Mouse (Mus musculus): Measurements from ENCODE around the gene Mybph. TPM values are rescaled to one million over a fixed set of nuclear protein-coding genes. Genes with fewer than 3 reads are reported as not detected.

Gene Mybph
- polyA plus RNA-seq, 1 experiment from 2014 or later = 2.9 TPM

DNA sequence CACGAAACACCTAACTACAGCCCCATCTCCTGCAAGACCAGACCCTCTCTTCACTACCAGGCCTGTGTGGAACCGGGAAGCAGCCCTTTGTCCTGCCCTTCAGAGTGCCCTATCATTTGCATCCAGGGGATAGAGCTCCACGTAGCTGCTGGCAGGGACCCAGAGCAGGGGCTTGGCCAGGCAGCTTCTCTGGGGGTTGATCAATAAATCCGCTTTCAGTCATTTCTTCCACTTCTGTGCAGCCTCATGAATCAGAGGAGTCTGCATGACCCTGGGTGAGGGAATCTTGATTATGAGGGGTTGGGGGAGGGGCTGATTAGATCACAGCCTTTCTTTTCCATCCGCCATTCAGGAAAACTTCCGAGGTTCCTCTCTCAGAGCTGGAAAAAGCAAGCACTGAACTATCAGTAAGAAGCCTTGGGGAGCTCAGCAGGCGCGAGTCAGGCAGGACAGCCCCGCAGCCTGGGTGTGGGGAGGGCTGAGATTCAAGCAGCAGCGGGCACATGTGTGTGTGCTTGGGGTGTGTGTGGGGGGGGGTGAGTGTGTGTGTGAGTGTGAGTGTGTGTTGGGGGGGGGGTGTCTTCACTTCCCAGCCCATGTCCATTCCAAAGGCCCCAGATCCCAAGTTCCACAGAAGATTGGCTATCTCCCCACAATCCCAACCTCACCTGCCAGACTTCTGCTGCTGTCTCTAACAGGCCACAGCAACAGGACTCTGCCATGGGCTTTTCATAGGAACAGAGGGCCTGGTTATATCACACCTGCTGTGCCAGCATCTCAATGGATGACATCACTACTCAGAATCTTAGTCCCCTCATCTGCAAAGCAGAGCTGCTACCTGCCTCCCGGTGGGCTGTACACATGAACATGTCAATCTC is 22.7 kb downstream of the Mybph start:
- ATAC-seq (ENCODE audit: low read depth) = peak; percentile 36; the same call in 1 of the 2 replicates
- Histone ChIP-seq H3K4me3 (no peak overlapping the region), H3K9me3 (no peaks in the 10 kb centered on the region), H3K4me2 (0 out of 2 replicates have a peak overlapping the region, but pooled peaks have one; percentile 1), H3K9ac (peak overlapping the region; percentile 12; the same call in 1 of the 2 replicates), H3K4me1 (replicated peaks) (peaks cover 12% of the 10 kb centered on the region), H3K27me3 (no peaks in the 10 kb centered on the region), H3K27ac (replicated peaks) (peak overlapping the region; percentile 46), H3K36me3 (no peaks in the 10 kb centered on the region)
- WGBS = 20% methylated on average over 11 of the region's 11 CpGs

DNA sequence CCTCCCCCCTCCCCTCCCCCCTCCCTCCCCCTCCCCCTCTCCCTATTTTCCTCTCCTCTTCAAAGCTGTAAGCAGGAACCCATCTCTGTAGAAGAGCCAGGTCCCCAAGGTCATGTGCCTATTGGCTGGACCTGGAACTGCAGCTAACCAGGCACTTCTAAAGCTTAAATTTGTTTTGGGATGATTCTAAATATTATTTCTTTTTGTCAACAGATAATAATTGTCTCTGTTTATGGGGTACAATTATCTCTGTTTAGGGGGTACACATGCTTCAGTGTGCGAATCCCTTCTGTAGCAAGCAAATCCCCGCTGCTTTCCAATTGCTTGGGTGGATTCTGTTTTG is 23.4 kb downstream of the Mybph start:
- no peaks in the 10 kb centered on the region for H3K27me3 ChIP-seq
- no peak overlapping the region for H3K4me2 ChIP-seq
- H3K27ac ChIP-seq (replicated peaks) = no peak overlapping the region
- no peaks in the 10 kb centered on the region for H3K36me3 ChIP-seq
- no peak for ATAC-seq (ENCODE audit: low read depth)
- H3K4me3 ChIP-seq = no peak overlapping the region
- H3K9me3 ChIP-seq = no peaks in the 10 kb centered on the region
- H3K9ac ChIP-seq = no peak overlapping the region
- H3K4me1 ChIP-seq (replicated peaks) = peaks cover 12% of the 10 kb centered on the region
- 81% methylated on average over 2 of the region's 2 CpGs for WGBS

DNA sequence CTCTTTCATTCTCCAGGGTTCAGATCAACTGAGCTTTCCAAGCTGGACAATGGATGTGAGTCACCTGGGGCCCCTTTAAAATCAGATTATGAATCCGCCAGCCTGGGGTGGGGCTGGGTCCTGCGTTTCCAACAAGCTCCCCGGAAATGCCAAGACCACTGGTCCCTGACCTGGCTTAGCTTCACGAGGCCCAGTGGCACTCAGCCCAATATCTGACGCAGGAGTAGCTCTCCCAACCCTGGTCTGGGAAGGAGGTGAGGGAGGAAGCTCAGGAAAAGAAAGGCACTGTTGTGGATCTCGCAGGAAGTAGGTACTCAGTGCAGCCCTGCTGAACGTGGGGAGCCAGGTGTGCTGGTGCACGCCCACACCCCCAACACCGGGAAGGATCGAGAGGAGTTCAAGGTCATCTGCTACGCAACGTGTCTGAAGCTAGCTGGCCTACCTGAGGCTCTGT is 23.8 kb downstream of the Mybph start:
- ATAC-seq (ENCODE audit: low read depth) = no peak
- Histone ChIP-seq H3K4me1 (replicated peaks) (peaks cover 12% of the 10 kb centered on the region), H3K9ac (no peak overlapping the region), H3K9me3 (no peaks in the 10 kb centered on the region), H3K27ac (replicated peaks) (no peak overlapping the region), H3K4me3 (no peak overlapping the region), H3K27me3 (no peaks in the 10 kb centered on the region), H3K4me2 (no peak overlapping the region), H3K36me3 (no peaks in the 10 kb centered on the region)
- WGBS = 75% methylated on average over 12 of the region's 12 CpGs

DNA sequence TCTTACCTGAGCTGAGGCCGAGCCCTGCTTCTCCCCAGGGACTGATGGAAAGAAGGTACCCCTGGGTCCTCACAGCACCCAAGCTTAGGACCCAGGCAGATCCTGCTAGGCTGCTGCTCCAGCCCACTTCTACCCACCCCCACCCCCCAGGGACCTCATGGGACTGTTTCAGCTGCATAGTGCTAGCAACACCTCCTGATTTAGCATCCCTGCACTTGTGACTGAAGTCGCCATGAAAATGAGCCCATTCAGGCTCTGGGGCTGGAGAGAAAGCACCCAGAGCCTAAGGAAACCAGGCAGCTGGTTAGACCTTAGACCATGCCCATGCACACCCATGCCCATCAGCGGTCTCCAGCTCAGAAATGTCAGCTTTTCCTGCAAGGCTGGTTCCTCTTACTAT is 24.7 kb downstream of the Mybph start:
- Histone ChIP-seq H3K9ac (no peak overlapping the region), H3K36me3 (no peaks in the 10 kb centered on the region), H3K9me3 (no peaks in the 10 kb centered on the region), H3K27me3 (no peaks in the 10 kb centered on the region), H3K4me2 (no peak overlapping the region), H3K27ac (replicated peaks) (no peak overlapping the region), H3K4me3 (no peak overlapping the region), H3K4me1 (replicated peaks) (peaks cover 12% of the 10 kb centered on the region)
- no peak for ATAC-seq (ENCODE audit: low read depth)
- WGBS = 84% methylated on average over 3 of the region's 3 CpGs

DNA sequence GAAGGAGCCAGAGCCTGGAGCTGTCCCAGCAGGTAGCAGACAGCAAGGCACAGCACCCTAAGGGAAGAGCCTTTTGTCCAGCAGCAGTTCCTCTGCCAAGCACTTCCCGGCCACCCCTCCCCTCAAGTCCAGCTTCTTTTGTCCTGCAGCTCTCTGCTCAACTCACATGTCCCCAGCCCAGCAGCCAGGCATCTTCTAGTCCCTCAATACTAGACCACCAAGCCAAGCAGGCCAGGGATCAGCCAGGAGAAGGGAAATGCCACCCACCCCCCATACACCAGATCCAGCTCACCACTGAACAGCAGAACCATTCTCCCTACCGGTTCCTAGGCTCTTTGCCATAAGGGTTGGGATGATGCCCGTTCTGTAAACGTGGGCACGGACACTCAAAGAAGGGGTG is 26.4 kb downstream of the Mybph start:
- Histone ChIP-seq H3K9ac (no peak overlapping the region), H3K27me3 (no peaks in the 10 kb centered on the region; the same call in 1 of the 2 replicates), H3K36me3 (no peaks in the 10 kb centered on the region), H3K27ac (replicated peaks) (no peak overlapping the region), H3K4me2 (no peak overlapping the region), H3K4me1 (replicated peaks) (peaks cover 12% of the 10 kb centered on the region), H3K9me3 (no peaks in the 10 kb centered on the region), H3K4me3 (no peak overlapping the region)
- WGBS = 78% methylated on average over 5 of the region's 5 CpGs
- no peak for ATAC-seq (ENCODE audit: low read depth)

DNA sequence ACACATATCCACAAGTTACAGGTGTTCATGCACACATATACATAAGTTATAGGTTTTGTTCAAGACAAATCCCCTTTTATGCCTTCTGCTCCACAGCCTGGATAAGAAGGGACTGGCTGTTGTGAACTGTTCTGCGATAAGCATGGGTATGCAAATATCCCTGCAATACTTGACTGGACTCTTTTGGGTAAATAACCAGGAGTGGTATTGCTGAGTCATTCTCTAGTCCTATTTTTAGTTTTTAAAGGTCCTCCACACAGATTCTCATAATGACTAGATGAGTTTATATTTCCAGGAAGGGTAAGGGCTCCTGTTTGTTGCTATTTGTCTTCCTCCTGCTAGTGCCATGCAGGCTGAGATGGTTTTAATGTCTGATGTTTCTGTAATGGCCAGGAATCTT is 27.9 kb downstream of the Mybph start:
- H3K9me3 ChIP-seq = no peaks in the 10 kb centered on the region
- no peak overlapping the region for H3K9ac ChIP-seq
- H3K4me2 ChIP-seq = no peak overlapping the region
- H3K36me3 ChIP-seq = no peaks in the 10 kb centered on the region
- 88% methylated on average over 1 of the region's 1 CpGs for WGBS
- H3K27ac ChIP-seq (replicated peaks) = no peak overlapping the region
- no peaks in the 10 kb centered on the region; the same call in 1 of the 2 replicates for H3K27me3 ChIP-seq
- ATAC-seq (ENCODE audit: low read depth) = no peak
- H3K4me3 ChIP-seq = no peak overlapping the region
- peaks cover 2% of the 10 kb centered on the region for H3K4me1 ChIP-seq (replicated peaks)

DNA sequence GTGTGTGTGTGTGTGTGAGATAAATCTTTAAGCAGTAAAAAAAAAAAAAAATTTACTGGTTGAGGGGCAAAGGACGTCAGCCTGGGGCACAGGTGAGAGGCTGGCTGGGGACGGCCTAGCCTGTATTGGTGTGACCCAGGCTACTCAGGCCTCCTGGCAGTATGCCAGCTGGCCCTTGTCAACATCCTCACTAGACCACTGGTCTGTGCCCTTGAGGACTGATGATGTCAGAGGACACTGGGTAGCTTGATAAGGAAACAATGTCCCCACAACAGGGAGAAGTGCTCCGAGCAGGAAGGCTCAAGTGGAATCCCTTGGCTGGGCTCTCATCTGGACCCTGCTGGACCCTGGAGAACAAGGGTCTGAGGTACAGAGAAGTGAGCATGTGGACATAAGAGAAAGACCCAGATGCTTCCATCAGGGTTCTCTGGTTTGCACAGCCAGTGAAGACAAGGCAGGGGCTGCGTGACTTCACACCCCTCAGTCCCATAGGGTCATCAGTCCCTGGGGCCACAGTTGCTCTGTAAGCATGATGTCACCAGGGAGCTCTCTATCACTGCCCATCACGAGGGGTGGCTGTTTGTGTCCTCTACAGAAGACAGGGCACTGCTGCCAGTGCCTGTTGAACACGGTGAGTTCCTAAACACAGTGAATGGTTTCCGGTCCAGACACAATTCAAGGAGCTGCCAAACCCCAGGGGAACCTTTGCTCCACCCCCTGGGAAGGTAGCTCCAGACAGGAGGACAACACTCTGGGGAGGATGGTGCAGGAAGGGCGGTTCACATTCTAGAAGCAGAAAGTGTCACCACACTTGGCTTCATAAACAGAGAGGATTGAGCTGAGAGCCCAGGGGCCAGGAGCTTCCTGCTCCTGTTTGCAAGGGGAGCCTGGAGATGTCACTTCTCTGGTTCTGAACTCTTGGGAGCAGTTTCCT is 29.1 kb downstream of the Mybph start:
- ATAC-seq (ENCODE audit: low read depth) = no peak
- 62% methylated on average over 8 of the region's 8 CpGs for WGBS
- H3K9me3 ChIP-seq = no peaks in the 10 kb centered on the region

DNA sequence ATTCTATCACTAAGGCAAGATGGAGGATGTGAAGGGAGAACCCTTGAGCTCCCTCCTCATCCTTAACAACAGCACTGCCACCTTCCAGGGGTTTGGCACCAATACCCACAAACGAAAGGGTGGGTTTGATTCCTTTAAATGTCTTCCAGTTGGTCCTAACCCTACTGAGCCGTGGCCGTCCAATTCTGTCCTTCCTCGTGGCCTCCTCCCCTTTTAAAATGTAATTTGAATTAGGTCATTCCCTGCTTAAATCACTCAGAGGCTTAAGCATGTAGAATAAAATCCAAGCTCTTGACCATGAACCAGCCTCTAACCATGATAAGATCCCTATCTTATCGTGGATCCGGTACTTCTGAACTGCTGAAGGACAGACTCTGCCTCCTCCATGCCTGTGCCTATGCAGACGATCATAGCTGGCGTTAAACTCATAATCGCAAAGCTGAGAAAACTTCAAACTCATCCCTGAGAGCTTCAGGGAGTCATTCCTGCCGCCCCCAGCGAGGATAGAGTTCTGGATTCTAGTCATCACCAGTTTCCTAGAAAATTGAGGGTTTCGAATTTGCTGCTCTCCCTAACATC is 31.5 kb downstream of the Mybph start:
- H3K27ac ChIP-seq (replicated peaks) = no peak overlapping the region
- H3K9ac ChIP-seq = no peak overlapping the region
- no peak overlapping the region for H3K4me2 ChIP-seq
- no peak overlapping the region for H3K4me3 ChIP-seq
- no peaks in the 10 kb centered on the region for H3K36me3 ChIP-seq
- no peaks in the 10 kb centered on the region for H3K9me3 ChIP-seq
- 88% methylated on average over 12 of the region's 12 CpGs for WGBS
- H3K27me3 ChIP-seq = no peaks in the 10 kb centered on the region; the same call in 1 of the 2 replicates
- ATAC-seq (ENCODE audit: low read depth) = no peak
- no peaks in the 10 kb centered on the region for H3K4me1 ChIP-seq (replicated peaks)

More for the DNA sequence above, 29.1 kb downstream of the Mybph start:
- Histone ChIP-seq H3K36me3 (no peaks in the 10 kb centered on the region), H3K4me2 (no peak overlapping the region), H3K27me3 (no peaks in the 10 kb centered on the region; the same call in 1 of the 2 replicates), H3K9ac (no peak overlapping the region), H3K4me3 (no peak overlapping the region), H3K4me1 (replicated peaks) (no peaks in the 10 kb centered on the region), H3K27ac (replicated peaks) (no peak overlapping the region)

DNA sequence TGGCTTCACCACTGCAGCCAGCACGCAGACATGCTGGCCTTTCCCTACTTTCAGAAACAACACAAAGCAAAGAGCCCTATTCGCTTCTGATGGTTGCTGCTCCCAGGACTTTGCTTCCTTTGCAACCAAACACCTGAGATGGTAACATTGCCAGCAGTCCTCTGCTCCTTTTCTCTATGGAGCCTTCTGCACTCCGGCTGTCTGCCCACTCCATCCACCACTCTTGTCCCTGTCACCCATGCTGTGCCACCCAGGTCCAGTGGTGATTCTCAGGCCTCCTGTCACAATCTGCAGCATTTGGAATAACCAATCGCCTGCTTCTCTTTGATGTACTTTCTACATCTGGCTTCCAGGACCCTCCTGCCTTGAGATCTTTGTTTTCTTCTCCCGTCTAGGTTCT is 32.1 kb downstream of the Mybph start:
- no peak for ATAC-seq (ENCODE audit: low read depth)
- no peak overlapping the region for H3K4me2 ChIP-seq
- WGBS = 93% methylated on average over 5 of the region's 5 CpGs
- H3K4me3 ChIP-seq = no peak overlapping the region
- no peaks in the 10 kb centered on the region for H3K36me3 ChIP-seq
- no peaks in the 10 kb centered on the region for H3K4me1 ChIP-seq (replicated peaks)
- no peaks in the 10 kb centered on the region; the same call in 1 of the 2 replicates for H3K27me3 ChIP-seq
- H3K9ac ChIP-seq = no peak overlapping the region
- H3K27ac ChIP-seq (replicated peaks) = no peak overlapping the region
- no peaks in the 10 kb centered on the region for H3K9me3 ChIP-seq

DNA sequence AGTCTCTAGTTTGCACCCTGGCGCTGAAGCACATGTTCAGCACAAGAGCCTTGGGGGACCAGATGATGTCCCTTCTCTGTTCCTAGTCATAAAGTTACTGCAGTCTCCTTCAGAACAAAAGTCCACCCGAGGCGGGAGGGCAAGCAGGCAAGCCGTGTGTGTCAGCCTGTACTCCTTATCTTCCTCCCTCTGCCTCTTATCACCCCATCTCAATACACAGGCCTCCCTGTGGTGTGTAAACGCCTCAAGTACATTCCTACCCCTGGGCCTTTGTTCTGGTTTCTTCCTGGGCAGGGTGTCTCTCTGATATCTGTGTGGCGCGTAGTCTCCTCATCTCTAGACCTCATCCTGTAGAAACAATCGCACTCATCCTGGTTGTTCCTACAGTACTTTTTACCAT is 33.5 kb downstream of the Mybph start:
- 76% methylated on average over 8 of the region's 8 CpGs for WGBS
- H3K36me3 ChIP-seq = no peaks in the 10 kb centered on the region
- no peaks in the 10 kb centered on the region; the same call in 1 of the 2 replicates for H3K4me1 ChIP-seq (replicated peaks)
- no peak for ATAC-seq (ENCODE audit: low read depth)
- no peak overlapping the region for H3K9ac ChIP-seq
- no peak overlapping the region for H3K27ac ChIP-seq (replicated peaks)
- H3K4me3 ChIP-seq = no peak overlapping the region
- H3K27me3 ChIP-seq = no peaks in the 10 kb centered on the region; the same call in 1 of the 2 replicates
- H3K4me2 ChIP-seq = no peak overlapping the region
- H3K9me3 ChIP-seq = no peaks in the 10 kb centered on the region

DNA sequence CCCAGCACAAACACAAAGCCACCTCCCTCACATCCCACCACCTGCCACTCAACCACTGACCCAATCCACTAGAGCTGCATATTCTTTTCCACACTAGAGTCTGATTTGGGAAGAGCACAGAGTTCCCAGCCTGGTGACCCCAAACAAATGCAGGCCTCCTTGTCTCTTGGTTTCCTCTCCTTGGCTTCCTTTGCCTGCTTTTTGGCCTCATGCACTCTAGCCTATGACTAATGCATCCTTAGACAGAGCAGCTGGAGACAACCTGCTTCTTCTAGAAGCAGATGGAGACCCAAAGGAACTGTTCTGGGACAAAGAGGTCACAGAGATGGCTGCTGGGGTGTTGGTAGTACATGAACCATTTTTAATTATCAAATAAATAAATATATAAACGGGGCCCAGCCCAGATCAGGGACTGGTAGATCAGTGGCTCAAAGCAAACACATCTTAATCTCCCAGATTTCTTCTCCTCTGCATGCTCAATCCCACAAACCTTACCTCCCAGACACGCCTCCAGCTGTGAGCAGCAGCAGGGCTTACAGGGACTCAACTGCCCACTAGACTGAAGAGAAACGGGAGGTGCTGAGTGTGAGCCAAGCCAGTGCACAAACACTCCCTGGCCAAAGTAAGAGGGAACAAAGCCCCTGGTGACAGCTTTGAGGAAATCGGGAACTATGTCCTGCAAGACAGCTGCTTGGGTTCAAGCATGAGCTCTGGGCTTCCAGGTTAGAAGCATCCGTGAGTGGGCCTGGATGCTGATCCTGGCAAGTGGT is 36.7 kb downstream of the Mybph start:
- no peaks in the 10 kb centered on the region for H3K36me3 ChIP-seq
- no peak for ATAC-seq (ENCODE audit: low read depth)
- H3K27ac ChIP-seq (replicated peaks) = no peak overlapping the region
- WGBS = 76% methylated on average over 5 of the region's 5 CpGs
- H3K9ac ChIP-seq = no peak overlapping the region
- H3K27me3 ChIP-seq = peaks cover 20% of the 10 kb centered on the region
- no peaks in the 10 kb centered on the region for H3K9me3 ChIP-seq
- H3K4me3 ChIP-seq = no peak overlapping the region
- no peak overlapping the region for H3K4me2 ChIP-seq
- peaks cover 30% of the 10 kb centered on the region for H3K4me1 ChIP-seq (replicated peaks)

Measured in neural tube, embryonic 13.5 days (tissue).